Comparison of ENCODE assay signal across 26 mouse cellular contexts in the genomic region with DNA sequence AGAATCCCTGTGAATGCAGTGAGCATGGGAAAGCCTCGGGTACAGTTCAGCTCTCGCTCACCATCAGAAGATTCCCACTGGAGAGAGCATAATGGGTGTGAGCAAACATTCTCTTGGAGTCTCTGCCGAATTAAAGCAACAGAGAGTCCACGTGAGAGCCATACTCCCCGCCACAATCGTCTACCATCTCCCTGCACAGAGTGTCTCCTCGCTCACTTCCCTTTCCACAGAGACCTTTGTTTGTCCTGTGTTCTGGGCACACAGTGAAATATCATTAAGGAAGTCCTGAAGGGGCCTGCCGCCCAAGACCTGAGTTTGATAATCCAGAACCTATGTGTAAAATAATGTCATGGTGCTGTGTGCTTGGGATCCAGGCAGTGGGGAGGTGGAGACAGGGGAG. TPM values are rescaled to one million over a fixed set of nuclear protein-coding genes. Genes with fewer than 3 reads are reported as not detected.
A peak's percentile ranks its signal among the peaks of the same experiment; 100 is the strongest.
DNase-seq lines count a peak whose midpoint lies in the region; ATAC-seq and TF ChIP-seq lines count a peak whose summit lies in the region.
"Had no signal": no experiment of that assay in that cellular context is flagged by ENCODE, and none has a peak within 500 bp of the region (broad histone marks: within the 10 kb centered on the region; RNA-seq: fewer than 3 reads in every experiment).

No protein-coding gene starts in this region.

- H3K27me3 ChIP-seq in heart, adult 2 months (ENCODE audit: control insufficient read depth, insufficient read depth, low read length): no peaks in the 10 kb centered on the region
- H3K27me3 ChIP-seq in limb, embryonic 12.5 days: no peaks in the 10 kb centered on the region
- peaks cover 4% of the 10 kb centered on the region for H3K27me3 ChIP-seq in limb, embryonic 10.5 days (ENCODE audit: low read depth, poor library complexity, severe bottlenecking)
- H3K27me3 ChIP-seq in testis, adult 2 months (ENCODE audit: control insufficient read depth, insufficient read depth, low read length): no peaks in the 10 kb centered on the region
- H3K27me3 ChIP-seq: embryonic facial prominence, embryonic 12.5 days; forebrain, embryonic 12.5 days; lung, embryonic 15.5 days; Patski had no signal

- H3K27ac ChIP-seq in heart, adult 2 months: peak overlapping the region; percentile 17; the same call in 1 of the 2 replicates
- H3K27ac ChIP-seq in limb, embryonic 12.5 days: peak overlapping the region; percentile 85
- no peak overlapping the region for H3K27ac ChIP-seq in limb, embryonic 10.5 days
- no peak overlapping the region for H3K27ac ChIP-seq in testis, adult 2 months (ENCODE audit: control insufficient read depth, insufficient read depth, low read depth, low read length)
- H3K27ac ChIP-seq: forebrain, embryonic 12.5 days; hindbrain, embryonic 14.5 days; midbrain, embryonic 10.5 days; neural tube, embryonic 13.5 days had no signal

- no peak overlapping the region for H3K4me2 ChIP-seq in limb, embryonic 12.5 days
- H3K4me2 ChIP-seq: embryonic facial prominence, embryonic 12.5 days; forebrain, embryonic 12.5 days; hindbrain, embryonic 14.5 days; lung, embryonic 15.5 days; neural tube, embryonic 13.5 days had no signal

- 0 out of 2 replicates have a peak, but pooled peaks have one; percentile 30 for TF ChIP-seq EP300 in heart, adult 2 months (IDR thresholded peaks at IDR 0.05; ENCODE audit: insufficient read depth, low read depth, low read length)

- no peak overlapping the region for H3K4me3 ChIP-seq in heart, adult 2 months
- no peak overlapping the region for H3K4me3 ChIP-seq in limb, embryonic 12.5 days (replicated peaks)
- no peak overlapping the region for H3K4me3 ChIP-seq in limb, embryonic 10.5 days
- peak overlapping the region; percentile 62 for H3K4me3 ChIP-seq in testis, adult 2 months (ENCODE audit: control insufficient read depth, low read depth, low read length)
- H3K4me3 ChIP-seq: embryonic facial prominence, embryonic 12.5 days; forebrain, embryonic 12.5 days; lung, embryonic 15.5 days; midbrain, embryonic 10.5 days; myocyte; neural tube, embryonic 13.5 days had no signal

- H3K9me3 ChIP-seq in limb, embryonic 12.5 days: no peaks in the 10 kb centered on the region
- no peaks in the 10 kb centered on the region for H3K9me3 ChIP-seq in limb, embryonic 10.5 days (replicated peaks)
- H3K9me3 ChIP-seq: embryonic facial prominence, embryonic 12.5 days; forebrain, embryonic 12.5 days; lung, embryonic 15.5 days; midbrain, embryonic 10.5 days; neural tube, embryonic 13.5 days had no signal

- intact Hi-C loops in heart, adult 2 months (cut with DNase I): no loop called here
- intact Hi-C loops in heart, postnatal 25 days (cut with DNase I): no loop called here

- no peaks in the 10 kb centered on the region for H3K79me2 ChIP-seq in heart, adult 2 months (replicated peaks; ENCODE audit: control insufficient read depth, insufficient read depth, low read length)

- ATAC-seq in limb, embryonic 12.5 days (ENCODE audit: insufficient number of reproducible peaks, insufficient read depth, low FRiP score, low TSS enrichment, low read depth): no peak
- ATAC-seq: inflammation-experienced regulatory T-cells, adult 6 months; midbrain, embryonic 16.5 days; Patski had no signal

- H3K36me3 ChIP-seq in heart, adult 2 months (ENCODE audit: control insufficient read depth, insufficient read depth, low read length): no peaks in the 10 kb centered on the region
- H3K36me3 ChIP-seq in limb, embryonic 12.5 days: peaks cover 5% of the 10 kb centered on the region; the same call in 1 of the 2 replicates
- peaks cover 2% of the 10 kb centered on the region; the same call in 1 of the 2 replicates for H3K36me3 ChIP-seq in limb, embryonic 10.5 days
- H3K36me3 ChIP-seq in testis, adult 2 months (ENCODE audit: control insufficient read depth, insufficient read depth, low read length): no peaks in the 10 kb centered on the region
- H3K36me3 ChIP-seq: embryonic facial prominence, embryonic 12.5 days; forebrain, embryonic 12.5 days; G1E; midbrain, embryonic 10.5 days; neural tube, embryonic 13.5 days had no signal

- no peak for DNase-seq in heart, adult 2 months
- no peak for DNase-seq in heart, postnatal 25 days (ENCODE audit: low spot score)
- DNase-seq in limb, embryonic 10.5 days (ENCODE audit: low spot score): no peak
- no peak for DNase-seq in testis, postnatal 10 days (ENCODE audit: low spot score)
- no peak for DNase-seq in cerebellum, postnatal 25 days
- no peak for DNase-seq in embryo, embryonic 11 days
- DNase-seq: cerebellum, adult 11 months; cerebellum, adult 9-11 months; heart, postnatal 4 days; left cerebral cortex, postnatal 4 days; thymus, adult 18-20 months; thymus, postnatal 36 days had no signal

- peaks cover 14% of the 10 kb centered on the region for H3K4me1 ChIP-seq in heart, adult 2 months (ENCODE audit: control insufficient read depth, insufficient read depth, low read length)
- H3K4me1 ChIP-seq in limb, embryonic 12.5 days (replicated peaks): peaks cover 34% of the 10 kb centered on the region
- no peaks in the 10 kb centered on the region for H3K4me1 ChIP-seq in limb, embryonic 10.5 days
- H3K4me1 ChIP-seq in testis, adult 2 months (ENCODE audit: control insufficient read depth, insufficient read depth, low read length): no peaks in the 10 kb centered on the region
- H3K4me1 ChIP-seq: forebrain, embryonic 12.5 days; midbrain, embryonic 10.5 days; neural tube, embryonic 13.5 days had no signal

- no peak overlapping the region for H3K9ac ChIP-seq in heart, adult 2 months (ENCODE audit: low read depth, low read length)
- H3K9ac ChIP-seq in limb, embryonic 12.5 days (replicated peaks): no peak overlapping the region
- H3K9ac ChIP-seq: embryonic facial prominence, embryonic 12.5 days; forebrain, embryonic 12.5 days; hindbrain, embryonic 14.5 days; lung, embryonic 15.5 days; neural tube, embryonic 13.5 days had no signal

- TF ChIP-seq POLR2A in heart, adult 2 months (IDR thresholded peaks at IDR 0.05; ENCODE audit: insufficient read depth, low read depth, low read length): no peak
- no peak for TF ChIP-seq POLR2A in testis, adult 2 months (IDR thresholded peaks at IDR 0.05; ENCODE audit: control insufficient read depth, low read depth, low read length)

- 40% methylated on average over 8 of the region's 8 CpGs for WGBS in heart, adult 2 months
- 81% methylated on average over 8 of the region's 8 CpGs for WGBS in limb, embryonic 12.5 days
- WGBS in limb, embryonic 10.5 days: 92% methylated on average over 8 of the region's 8 CpGs

- TF ChIP-seq CTCF in heart, adult 2 months (IDR thresholded peaks at IDR 0.05): no peak
- TF ChIP-seq CTCF in testis, adult 2 months (IDR thresholded peaks at IDR 0.05; ENCODE audit: control insufficient read depth, insufficient read depth, insufficient replicate concordance, low read depth, low read length): no peak

RNA-seq across cellular contexts. Expression of gene Eva1a, which starts 10.7 kb away (rescaled TPM):
- total RNA-seq in heart, adult 2 months (2021): 1 to 10 TPM; 1.8 to 2.4 TPM
- polyA plus RNA-seq in heart, adult 2 months (2012; rRNA removed): 2.0 and 2.5 TPM in 2 replicates
- 1 to 10 TPM; 1.9 to 2.9 TPM for total RNA-seq in heart, postnatal 25 days (2021)
- polyA plus RNA-seq in limb, embryonic 12.5 days (2016; fragmentation: Nextera tagmentation; extraction: Ambion mirVana): 30.6 and 32.4 TPM in 2 replicates
- 6.3 and 11.9 TPM in 2 replicates for polyA plus RNA-seq in limb, embryonic 10.5 days (2016; fragmentation: Nextera tagmentation; extraction: Ambion mirVana)
- 0.80 and 1.2 TPM in 2 replicates for polyA plus RNA-seq in testis, adult 2 months (2012; rRNA removed)
- total RNA-seq: granulocyte monocyte progenitor cell, adult 5-6 weeks had no signal
- polyA plus RNA-seq: G1E; inflammation-experienced regulatory T-cells, adult 6 months had no signal

Comparison
In these comparisons a context has a peak if more than half of its experiments do, and no peak if none do; other contexts are left out.
1. H3K27ac ChIP-seq: peak in heart, adult 2 months (single experiment) and limb, embryonic 12.5 days (single experiment); none in limb, embryonic 10.5 days (single experiment) and testis, adult 2 months (single experiment).